Mouse (Mus musculus): ENCODE results near the gene Cfap43. TPM values are rescaled to one million over a fixed set of nuclear protein-coding genes. Genes with fewer than 3 reads are reported as not detected.

Gene Cfap43
- polyA plus RNA-seq, 1 experiment from 2014 or later: 0.75 TPM

DNA sequence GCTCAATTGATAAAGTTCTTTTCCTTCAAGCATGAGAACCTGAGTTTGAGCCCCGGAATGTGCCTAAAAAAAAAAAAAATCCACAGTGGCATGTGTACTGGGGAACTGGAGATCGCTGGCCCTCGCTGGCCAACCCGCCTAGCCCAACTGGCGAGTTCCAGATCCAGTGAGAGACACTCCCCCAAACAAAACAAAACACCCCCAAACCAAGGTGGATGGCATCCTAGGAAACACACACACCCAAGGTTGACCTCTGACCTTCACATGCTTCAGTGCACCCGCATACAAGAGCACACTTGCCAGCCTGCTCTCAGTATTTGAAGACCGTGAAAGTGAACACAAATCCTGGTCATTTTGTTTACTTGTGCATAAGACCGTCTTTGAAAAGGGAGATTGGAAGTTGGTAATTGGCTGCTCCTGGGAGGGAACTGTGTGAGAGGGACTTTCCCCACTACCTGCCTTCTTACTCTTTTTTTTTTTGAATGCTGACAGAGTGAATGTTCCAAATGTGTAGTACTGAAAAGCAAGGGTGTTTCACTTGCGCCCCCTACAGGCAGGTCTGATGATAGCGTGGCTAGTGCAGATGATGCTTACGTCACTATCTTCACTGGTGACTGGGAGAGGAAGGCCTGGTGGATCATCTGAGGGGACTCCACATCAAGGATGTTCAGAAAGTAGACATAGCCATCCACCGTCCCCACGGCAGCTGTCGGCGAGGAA is 123.9 kb downstream of the Cfap43 start:
- ATAC-seq (ENCODE audit: low read depth) (no peak), DNase-seq (ENCODE audit: low spot score) (peak; percentile 39)
- no peak overlapping the region for H3K27ac ChIP-seq (replicated peaks; ENCODE audit: low read depth, low read length)
- WGBS: 52% methylated on average over 15 of the region's 15 CpGs
- no peaks in the 10 kb centered on the region for H3K4me1 ChIP-seq (ENCODE audit: control insufficient read depth, insufficient read depth, low read length)
- no peak overlapping the region for H3K9ac ChIP-seq (ENCODE audit: low read depth, low read length)
- H3K9me3 ChIP-seq (ENCODE audit: control insufficient read depth, low read length): no peaks in the 10 kb centered on the region
- no peak overlapping the region for H3K4me2 ChIP-seq (ENCODE audit: low read depth, low read length)
- H3K4me3 ChIP-seq (ENCODE audit: low read depth, low read length): no peak overlapping the region
- no peaks in the 10 kb centered on the region for H3K36me3 ChIP-seq (ENCODE audit: control insufficient read depth, insufficient read depth, low read length)
- no peaks in the 10 kb centered on the region for H3K27me3 ChIP-seq (replicated peaks; ENCODE audit: control insufficient read depth, insufficient read depth, low read length)

DNA sequence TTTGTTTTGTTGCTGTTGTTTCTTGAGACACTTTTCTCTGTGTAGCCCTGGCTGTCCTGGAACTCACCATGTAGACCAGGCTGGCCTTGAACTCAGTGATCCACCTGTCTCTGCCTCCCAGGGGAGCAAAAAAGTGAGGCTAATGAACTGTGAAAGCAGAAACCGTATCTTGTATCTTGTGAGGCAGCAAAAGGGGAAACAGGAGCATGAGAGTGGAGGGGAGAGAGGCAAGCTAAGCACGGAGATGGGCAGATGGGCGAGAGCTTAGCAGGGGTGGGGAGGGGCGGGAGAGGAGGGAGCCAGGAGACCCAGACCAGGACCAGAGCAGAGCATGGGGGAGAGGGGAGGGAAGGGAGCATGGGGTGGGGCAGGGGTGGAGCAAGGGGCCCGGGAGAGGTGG is 124.8 kb downstream of the Cfap43 start:
- WGBS: 27% methylated on average over 5 of the region's 5 CpGs
- H3K9ac ChIP-seq (ENCODE audit: low read depth, low read length): no peak overlapping the region
- H3K27me3 ChIP-seq (replicated peaks; ENCODE audit: control insufficient read depth, insufficient read depth, low read length): no peaks in the 10 kb centered on the region
- H3K4me1 ChIP-seq (ENCODE audit: control insufficient read depth, insufficient read depth, low read length): no peaks in the 10 kb centered on the region
- no peak overlapping the region for H3K4me2 ChIP-seq (ENCODE audit: low read depth, low read length)
- DNase-seq (ENCODE audit: low spot score): no peak
- H3K27ac ChIP-seq (replicated peaks; ENCODE audit: low read depth, low read length): no peak overlapping the region
- H3K36me3 ChIP-seq (ENCODE audit: control insufficient read depth, insufficient read depth, low read length): no peaks in the 10 kb centered on the region
- ATAC-seq (ENCODE audit: low read depth): no peak
- H3K4me3 ChIP-seq (ENCODE audit: low read depth, low read length): no peak overlapping the region
- no peaks in the 10 kb centered on the region for H3K9me3 ChIP-seq (ENCODE audit: control insufficient read depth, low read length)

DNA sequence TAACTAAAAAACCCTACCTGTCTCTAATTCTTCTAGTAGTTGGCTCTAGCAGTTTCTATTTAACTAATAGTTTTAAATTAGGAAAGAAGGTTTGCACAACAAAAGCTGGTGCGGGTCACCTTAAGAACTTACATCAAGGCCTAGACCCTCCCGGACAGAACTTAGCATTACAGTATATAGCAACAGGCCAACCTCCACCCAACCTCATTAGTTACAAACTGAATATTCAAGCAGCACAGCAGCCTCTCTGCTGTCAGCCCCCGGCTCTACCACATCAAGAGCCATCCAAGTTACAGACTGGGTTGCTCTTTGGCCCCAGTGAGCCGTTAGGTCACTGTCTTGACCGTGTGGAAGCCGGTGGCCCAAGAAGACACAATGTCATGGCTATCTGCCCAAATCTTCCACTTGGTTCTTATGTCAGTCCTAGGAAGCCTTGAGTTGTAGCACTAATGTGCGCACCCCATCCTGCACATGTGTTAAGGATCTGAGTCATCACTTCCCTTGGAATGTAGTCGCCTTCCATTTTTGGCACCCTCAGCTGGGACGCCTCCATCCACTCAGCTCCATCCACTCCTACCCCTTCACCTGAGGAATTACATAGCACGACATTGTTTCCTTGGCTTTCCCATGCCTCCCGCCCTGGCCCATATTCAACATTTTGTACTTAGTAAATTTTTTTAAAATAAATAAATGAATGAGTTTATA is 128.6 kb downstream of the Cfap43 start:
- 88% methylated on average over 11 of the region's 11 CpGs for WGBS
- Histone ChIP-seq H3K27ac (replicated peaks; ENCODE audit: low read depth, low read length) (no peak overlapping the region), H3K9me3 (ENCODE audit: control insufficient read depth, low read length) (no peaks in the 10 kb centered on the region), H3K4me1 (ENCODE audit: control insufficient read depth, insufficient read depth, low read length) (no peaks in the 10 kb centered on the region), H3K4me3 (ENCODE audit: low read depth, low read length) (no peak overlapping the region), H3K27me3 (replicated peaks; ENCODE audit: control insufficient read depth, insufficient read depth, low read length) (no peaks in the 10 kb centered on the region), H3K36me3 (ENCODE audit: control insufficient read depth, insufficient read depth, low read length) (no peaks in the 10 kb centered on the region), H3K9ac (ENCODE audit: low read depth, low read length) (no peak overlapping the region), H3K4me2 (ENCODE audit: low read depth, low read length) (no peak overlapping the region)
- ATAC-seq (ENCODE audit: low read depth) (no peak), DNase-seq (ENCODE audit: low spot score) (no peak)

DNA sequence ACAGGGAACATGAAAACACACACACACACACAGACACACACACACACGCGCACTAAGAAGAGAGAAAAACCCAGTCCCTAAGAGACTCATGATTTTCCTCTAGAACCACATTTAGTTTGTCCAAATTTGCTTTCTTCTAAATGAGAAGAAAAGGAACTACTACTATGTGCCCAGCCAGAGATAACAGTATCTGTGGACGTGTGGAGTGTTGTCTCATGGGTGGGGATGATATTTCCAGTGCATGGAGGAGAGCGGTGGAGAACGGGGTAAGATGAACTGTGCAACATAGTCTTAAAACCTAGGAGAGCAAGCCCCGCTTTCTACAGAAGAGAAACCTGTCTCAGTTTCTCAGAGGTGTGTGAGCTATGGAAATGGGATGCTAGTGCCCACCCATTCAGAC is 135.2 kb downstream of the Cfap43 start:
- 92% methylated on average over 6 of the region's 6 CpGs for WGBS
- no peaks in the 10 kb centered on the region for H3K36me3 ChIP-seq (ENCODE audit: control insufficient read depth, insufficient read depth, low read length)
- no peaks in the 10 kb centered on the region for H3K27me3 ChIP-seq (replicated peaks; ENCODE audit: control insufficient read depth, insufficient read depth, low read length)
- no peak overlapping the region for H3K4me3 ChIP-seq (ENCODE audit: low read depth, low read length)
- H3K9ac ChIP-seq (ENCODE audit: low read depth, low read length): no peak overlapping the region
- DNase-seq (ENCODE audit: low spot score) (no peak), ATAC-seq (ENCODE audit: low read depth) (no peak)
- H3K9me3 ChIP-seq (ENCODE audit: control insufficient read depth, low read length): no peaks in the 10 kb centered on the region
- no peak overlapping the region for H3K4me2 ChIP-seq (ENCODE audit: low read depth, low read length)
- H3K27ac ChIP-seq (replicated peaks; ENCODE audit: low read depth, low read length): no peak overlapping the region
- no peaks in the 10 kb centered on the region for H3K4me1 ChIP-seq (ENCODE audit: control insufficient read depth, insufficient read depth, low read length)

DNA sequence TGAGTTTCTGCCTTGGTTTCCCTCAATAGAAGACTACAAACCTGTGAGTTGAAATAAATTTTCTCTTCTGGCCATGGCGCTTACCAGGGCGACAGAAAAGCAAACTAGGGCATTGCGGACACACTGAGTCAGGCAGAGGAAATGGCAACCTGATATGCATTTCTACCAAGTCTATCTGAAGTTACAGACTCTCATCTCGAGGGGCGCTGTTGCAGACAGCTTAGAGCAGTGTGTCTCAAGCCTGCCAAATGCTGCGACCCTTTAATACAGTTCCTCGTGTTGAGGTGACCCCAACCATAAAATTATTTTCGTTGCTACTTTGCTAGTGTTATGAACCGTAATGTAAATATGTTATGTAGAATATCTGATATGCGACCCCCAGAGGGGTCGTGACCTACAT is 138.1 kb downstream of the Cfap43 start:
- no peak for DNase-seq (ENCODE audit: low spot score)
- no peaks in the 10 kb centered on the region for H3K36me3 ChIP-seq (ENCODE audit: control insufficient read depth, insufficient read depth, low read length)
- H3K9ac ChIP-seq (ENCODE audit: low read depth, low read length): no peak overlapping the region
- 72% methylated on average over 11 of the region's 11 CpGs for WGBS
- no peak for ATAC-seq (ENCODE audit: low read depth)
- no peak overlapping the region for H3K27ac ChIP-seq (replicated peaks; ENCODE audit: low read depth, low read length)
- H3K27me3 ChIP-seq (replicated peaks; ENCODE audit: control insufficient read depth, insufficient read depth, low read length): no peaks in the 10 kb centered on the region
- no peaks in the 10 kb centered on the region for H3K4me1 ChIP-seq (ENCODE audit: control insufficient read depth, insufficient read depth, low read length)
- H3K4me3 ChIP-seq (ENCODE audit: low read depth, low read length): no peak overlapping the region
- no peaks in the 10 kb centered on the region for H3K9me3 ChIP-seq (ENCODE audit: control insufficient read depth, low read length)
- H3K4me2 ChIP-seq (ENCODE audit: low read depth, low read length): no peak overlapping the region

DNA sequence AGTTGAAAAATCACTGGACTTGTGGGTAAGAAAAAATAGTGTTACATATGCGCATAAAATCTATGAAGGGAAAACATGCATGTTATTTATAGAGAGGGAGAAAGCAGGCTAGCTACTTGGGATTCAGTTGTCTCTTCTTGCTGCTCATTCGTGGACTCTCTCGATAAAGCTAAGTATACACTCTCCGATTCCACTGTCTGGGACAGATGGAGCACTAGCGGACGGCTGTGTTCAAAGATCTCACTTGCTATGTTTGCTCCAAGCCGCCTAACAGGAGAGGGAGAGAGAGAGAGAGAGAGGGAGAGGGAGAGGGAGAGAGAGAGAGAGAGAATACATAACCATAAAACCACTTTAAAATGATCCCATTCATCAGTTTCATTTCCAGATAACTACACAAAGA is 138.9 kb downstream of the Cfap43 start:
- no peak for DNase-seq (ENCODE audit: low spot score)
- WGBS: 82% methylated on average over 7 of the region's 7 CpGs
- no peak overlapping the region for H3K4me2 ChIP-seq (ENCODE audit: low read depth, low read length)
- H3K36me3 ChIP-seq (ENCODE audit: control insufficient read depth, insufficient read depth, low read length): no peaks in the 10 kb centered on the region
- no peak for ATAC-seq (ENCODE audit: low read depth)
- H3K4me1 ChIP-seq (ENCODE audit: control insufficient read depth, insufficient read depth, low read length): no peaks in the 10 kb centered on the region
- H3K27me3 ChIP-seq (replicated peaks; ENCODE audit: control insufficient read depth, insufficient read depth, low read length): no peaks in the 10 kb centered on the region
- no peak overlapping the region for H3K27ac ChIP-seq (replicated peaks; ENCODE audit: low read depth, low read length)
- H3K9me3 ChIP-seq (ENCODE audit: control insufficient read depth, low read length): no peaks in the 10 kb centered on the region
- H3K9ac ChIP-seq (ENCODE audit: low read depth, low read length): no peak overlapping the region
- H3K4me3 ChIP-seq (ENCODE audit: low read depth, low read length): no peak overlapping the region

DNA sequence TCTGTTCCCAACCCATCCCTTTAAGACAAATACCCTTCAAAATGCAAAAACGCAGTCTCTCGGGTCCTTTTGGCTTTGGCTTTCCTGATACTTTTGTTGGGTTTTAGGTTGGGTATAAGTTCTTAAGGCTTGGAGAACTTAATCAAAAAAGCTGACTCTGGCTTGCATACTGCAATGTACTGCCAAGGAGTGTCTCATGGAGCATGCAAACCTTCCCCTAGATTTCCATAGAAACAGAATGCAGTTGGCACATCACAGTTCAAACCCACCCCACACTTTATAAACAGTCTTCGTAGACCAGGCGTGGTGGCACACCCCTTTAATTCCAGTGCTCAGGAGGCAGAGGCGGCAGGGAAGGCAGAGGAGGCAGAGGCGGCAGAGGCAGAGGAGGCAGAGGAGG is 141.2 kb downstream of the Cfap43 start:
- no peak overlapping the region for H3K27ac ChIP-seq (replicated peaks; ENCODE audit: low read depth, low read length)
- no peak for ATAC-seq (ENCODE audit: low read depth)
- no peaks in the 10 kb centered on the region for H3K4me1 ChIP-seq (ENCODE audit: control insufficient read depth, insufficient read depth, low read length)
- H3K9ac ChIP-seq (ENCODE audit: low read depth, low read length): no peak overlapping the region
- no peak for DNase-seq (ENCODE audit: low spot score)
- 77% methylated on average over 6 of the region's 6 CpGs for WGBS
- no peaks in the 10 kb centered on the region for H3K36me3 ChIP-seq (ENCODE audit: control insufficient read depth, insufficient read depth, low read length)
- H3K27me3 ChIP-seq (replicated peaks; ENCODE audit: control insufficient read depth, insufficient read depth, low read length): no peaks in the 10 kb centered on the region
- no peak overlapping the region for H3K4me3 ChIP-seq (ENCODE audit: low read depth, low read length)
- no peaks in the 10 kb centered on the region for H3K9me3 ChIP-seq (ENCODE audit: control insufficient read depth, low read length)
- H3K4me2 ChIP-seq (ENCODE audit: low read depth, low read length): no peak overlapping the region

DNA sequence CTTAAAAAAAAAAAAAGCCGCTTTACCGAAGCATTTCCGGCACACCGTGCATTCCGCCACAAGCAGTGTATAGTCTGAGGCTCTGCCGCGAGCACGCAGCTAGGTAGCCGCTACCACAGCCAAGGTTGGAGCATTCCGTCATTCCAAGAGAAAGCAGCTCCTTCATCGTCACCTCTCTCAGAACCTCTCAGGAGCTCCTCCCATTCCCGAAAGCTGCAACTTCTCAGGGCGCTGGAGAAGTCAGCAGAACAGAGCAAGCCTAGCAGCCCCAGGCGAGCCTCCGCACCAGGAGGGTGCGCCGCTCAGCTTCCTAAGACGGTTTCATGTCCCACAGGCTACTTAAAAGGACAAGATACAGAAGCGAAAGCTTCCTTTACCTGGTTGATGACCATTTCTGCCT is 163.5 kb downstream of the Cfap43 start:
- Histone ChIP-seq H3K4me2 (ENCODE audit: low read depth, low read length) (no peak overlapping the region), H3K36me3 (ENCODE audit: control insufficient read depth, insufficient read depth, low read length) (no peaks in the 10 kb centered on the region)
- no peak for DNase-seq (ENCODE audit: low spot score)

DNA sequence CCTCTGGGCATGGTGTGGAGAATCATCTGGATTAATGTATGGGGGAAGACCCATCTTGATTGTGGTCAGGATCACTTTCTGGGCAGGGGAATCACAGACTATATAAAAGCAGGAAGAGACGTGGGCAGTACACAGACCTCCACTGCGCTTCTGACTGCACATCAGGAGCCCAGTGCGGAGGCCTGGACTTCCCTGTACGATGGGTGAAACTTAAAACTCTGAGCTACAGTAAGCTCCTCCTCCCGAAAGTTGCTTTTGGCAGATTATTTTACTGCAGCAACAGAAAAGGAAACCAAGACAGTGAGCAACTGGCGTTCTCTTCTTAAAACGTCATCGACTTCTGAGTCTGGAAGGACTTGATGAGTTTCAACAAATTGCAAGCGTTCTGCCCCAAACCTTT is 164.2 kb downstream of the Cfap43 start:
- ATAC-seq (ENCODE audit: low read depth): no peak
- H3K4me3 ChIP-seq (ENCODE audit: low read depth, low read length): no peak overlapping the region
- 73% methylated on average over 9 of the region's 9 CpGs for WGBS

More for the DNA sequence above, 163.5 kb downstream of the Cfap43 start:
- Histone ChIP-seq H3K4me1 (ENCODE audit: control insufficient read depth, insufficient read depth, low read length) (no peaks in the 10 kb centered on the region), H3K4me3 (ENCODE audit: low read depth, low read length) (no peak overlapping the region), H3K9me3 (ENCODE audit: control insufficient read depth, low read length) (no peaks in the 10 kb centered on the region), H3K9ac (ENCODE audit: low read depth, low read length) (no peak overlapping the region), H3K27ac (replicated peaks; ENCODE audit: low read depth, low read length) (no peak overlapping the region), H3K27me3 (replicated peaks; ENCODE audit: control insufficient read depth, insufficient read depth, low read length) (no peaks in the 10 kb centered on the region)
- WGBS: 73% methylated on average over 19 of the region's 19 CpGs
- ATAC-seq (ENCODE audit: low read depth): no peak

More for the DNA sequence above, 164.2 kb downstream of the Cfap43 start:
- Histone ChIP-seq H3K27me3 (replicated peaks; ENCODE audit: control insufficient read depth, insufficient read depth, low read length) (no peaks in the 10 kb centered on the region), H3K4me2 (ENCODE audit: low read depth, low read length) (no peak overlapping the region), H3K9me3 (ENCODE audit: control insufficient read depth, low read length) (no peaks in the 10 kb centered on the region), H3K36me3 (ENCODE audit: control insufficient read depth, insufficient read depth, low read length) (no peaks in the 10 kb centered on the region), H3K4me1 (ENCODE audit: control insufficient read depth, insufficient read depth, low read length) (no peaks in the 10 kb centered on the region), H3K27ac (replicated peaks; ENCODE audit: low read depth, low read length) (no peak overlapping the region), H3K9ac (ENCODE audit: low read depth, low read length) (no peak overlapping the region)
- DNase-seq (ENCODE audit: low spot score): peak; percentile 13
